Mouse (Mus musculus) spleen, postnatal 10 days (tissue): ENCODE measurements around the gene Tmem126b.
A peak's percentile ranks its signal among the peaks of the same experiment; 100 is the strongest.

Source experiments
- DNase-seq, 2 experiments: peaks; one replicate each; pipeline ENCODE4 v3.0.0; 2021 to 2022; ENCODE audit warnings: low spot score in 2 of 2

Tmem126b gene

DNA sequence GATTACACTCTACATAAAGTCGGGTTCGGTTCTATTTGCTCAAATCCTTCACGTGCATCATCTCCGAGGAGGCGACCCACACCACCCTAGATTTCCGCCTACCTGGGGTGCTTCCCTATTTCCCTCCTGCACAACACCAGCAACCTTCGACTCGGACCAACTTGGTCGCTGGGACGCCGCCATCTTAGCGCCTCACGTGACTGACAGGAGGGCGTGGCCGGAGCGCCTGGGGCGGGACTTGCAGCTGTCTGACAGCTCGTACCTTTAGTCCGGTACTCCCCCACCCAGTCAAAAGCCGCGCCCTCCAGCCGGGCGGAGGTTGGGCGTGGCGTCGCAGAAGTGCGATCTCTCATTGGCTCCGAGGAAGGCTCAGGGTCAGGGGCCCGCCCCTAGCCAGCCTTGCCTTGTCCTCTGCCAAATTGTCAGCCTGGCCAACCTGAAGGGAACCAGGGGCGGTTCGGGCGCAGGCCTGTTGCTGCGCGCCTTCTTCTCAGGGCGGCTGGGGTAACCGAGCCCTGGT, at the start of gene Tmem126b:
Tmem126b (minus strand) TSS at position 209 of the 520 bp plus-strand sequence.
- DNase-seq: peak; percentile 99

DNA sequence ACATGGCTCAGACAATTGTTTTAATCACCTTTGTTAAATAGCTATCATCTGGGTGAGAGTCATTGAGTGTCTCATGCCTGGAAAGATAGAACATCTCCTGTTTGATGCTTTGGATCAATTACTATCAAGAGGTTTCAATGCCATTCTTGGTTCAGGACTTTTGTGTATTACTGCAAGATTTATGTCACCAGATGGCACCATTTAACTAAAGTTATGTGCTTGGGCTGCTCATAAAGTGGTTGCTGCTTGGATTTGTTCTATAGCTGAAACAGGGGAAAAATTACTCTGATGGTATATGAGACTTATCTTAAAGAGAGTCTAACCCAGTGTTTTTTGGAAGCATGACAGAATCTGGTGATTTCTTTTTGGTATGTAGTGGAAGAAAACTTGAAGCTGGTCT, 36.5 kb upstream of the Tmem126b start:
- no peak for DNase-seq

DNA sequence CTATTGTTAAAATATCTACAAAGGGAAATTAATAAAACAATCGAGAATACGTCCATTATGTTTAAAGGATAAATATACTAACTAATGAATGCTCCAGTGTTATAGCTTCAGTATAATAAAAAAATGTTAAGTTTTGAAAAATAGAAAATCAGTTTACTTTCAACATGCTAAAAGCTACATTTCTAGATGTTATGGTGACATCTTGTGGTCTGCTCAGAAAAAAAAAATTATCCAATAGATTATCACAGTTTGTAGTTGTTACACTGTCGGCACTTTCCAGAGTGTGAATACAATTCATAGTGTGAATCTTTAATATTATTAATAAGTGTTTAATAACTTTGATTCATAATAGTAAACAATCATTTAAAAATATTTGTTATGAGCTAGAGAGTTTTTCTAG, 32.3 kb upstream of the Tmem126b start:
- DNase-seq: no peak

DNA sequence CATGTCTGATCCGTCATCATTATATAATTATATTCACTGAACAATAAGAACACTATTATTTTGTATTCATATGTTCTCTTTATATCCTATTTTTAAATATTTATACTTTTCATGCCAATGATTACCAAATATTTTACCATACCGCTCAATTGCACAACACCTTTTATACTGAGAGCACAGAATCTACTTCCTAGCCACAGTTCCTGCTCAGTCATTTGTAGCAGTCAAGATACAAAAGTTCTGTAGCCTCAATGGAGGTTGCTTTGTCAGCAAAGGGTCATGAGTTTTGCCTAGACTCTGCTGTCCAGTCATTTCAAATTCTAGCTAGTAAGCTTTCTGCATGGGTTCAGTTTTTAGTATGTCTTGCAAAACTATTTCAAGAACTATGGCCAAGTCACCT, 6.8 kb upstream of the Tmem126b start:
- no peak for DNase-seq

DNA sequence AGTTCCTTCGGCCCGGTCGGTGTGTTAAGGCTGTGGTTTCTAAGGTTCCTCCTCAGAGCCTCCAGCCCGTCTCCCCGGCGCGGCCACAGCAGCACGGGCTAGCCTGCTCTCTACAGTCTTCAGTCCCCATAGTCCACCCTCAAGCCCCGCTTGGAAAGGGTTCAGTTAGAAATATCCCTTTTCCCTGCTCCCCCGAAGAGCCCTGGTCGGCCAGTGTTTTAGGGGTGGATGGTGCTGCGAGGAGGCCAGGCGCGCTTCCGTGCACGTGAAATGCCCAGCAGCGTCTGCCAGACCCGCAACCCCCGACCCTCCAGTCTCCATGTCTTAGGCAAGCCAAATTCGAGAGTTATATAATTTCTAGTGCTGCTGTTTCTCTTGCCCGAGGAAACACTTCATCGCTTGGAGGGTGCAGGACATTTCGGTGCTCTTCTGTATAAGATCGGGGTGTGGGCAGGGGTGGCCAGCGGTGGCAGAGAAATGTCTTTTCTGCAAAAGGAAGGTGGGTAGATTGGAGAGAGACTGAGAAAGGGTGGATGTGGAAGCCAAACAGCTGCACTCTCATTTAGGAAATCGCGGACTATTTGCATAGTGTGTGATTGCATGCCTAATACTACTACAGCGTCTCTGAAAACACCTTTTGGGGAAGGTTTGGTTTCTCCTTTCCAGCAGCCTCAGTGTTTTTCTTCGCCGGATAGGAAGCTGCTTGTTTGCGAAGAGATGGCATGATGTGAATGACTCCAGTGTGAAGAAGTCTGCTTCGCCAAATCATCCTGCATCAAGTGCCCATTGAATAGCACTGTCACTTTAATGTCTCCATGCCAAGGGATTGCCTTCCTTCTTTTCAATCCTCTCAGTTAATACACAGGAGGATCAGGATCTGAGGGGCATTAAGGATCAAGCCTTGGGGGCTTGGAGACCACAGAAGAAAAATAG, 778 bp upstream of the Tmem126b start, which contains the start of gene Dlg2:
Dlg2 (plus strand) TSS at position 360 of the 933 bp plus-strand sequence.
- no peak for DNase-seq

DNA sequence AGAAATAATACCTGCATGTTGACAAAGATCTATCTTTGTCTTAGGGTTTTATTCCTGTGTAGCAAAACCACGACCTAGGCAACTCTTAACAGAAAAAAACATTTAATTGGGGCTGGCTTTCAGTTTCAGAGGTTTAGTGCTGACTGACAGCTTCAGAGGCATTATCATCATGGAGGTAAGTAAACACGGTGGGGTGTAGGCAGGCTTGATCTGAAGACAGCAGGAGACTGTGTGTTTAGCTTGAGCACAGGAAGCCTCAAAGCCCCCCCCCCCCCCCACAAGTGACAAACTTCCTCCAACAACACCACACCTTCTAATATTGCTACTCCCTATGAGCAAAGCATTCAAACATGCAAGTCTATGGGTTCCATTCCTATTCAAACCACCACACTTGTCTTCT, 2.3 kb downstream of the Tmem126b start:
- no peak for DNase-seq

DNA sequence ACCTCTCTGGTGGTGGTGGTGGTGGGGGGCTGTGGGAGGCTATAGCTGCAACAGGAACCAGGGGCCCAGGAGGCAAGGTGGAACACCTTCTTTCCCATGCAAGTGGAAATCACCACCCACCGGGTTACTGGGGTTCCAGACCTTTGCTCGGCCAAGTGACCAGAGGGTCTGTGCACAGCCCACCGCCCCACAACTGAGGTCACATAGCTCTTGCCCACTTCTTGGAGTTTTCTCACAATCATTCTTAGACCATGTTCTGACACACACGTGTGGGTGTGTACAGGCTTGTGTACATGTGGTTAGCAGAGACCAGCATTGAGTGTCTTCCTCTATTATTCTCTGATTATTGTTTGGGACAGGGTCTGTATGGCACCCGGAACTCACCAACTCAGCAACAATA, 14.4 kb downstream of the Tmem126b start:
- no peak for DNase-seq

DNA sequence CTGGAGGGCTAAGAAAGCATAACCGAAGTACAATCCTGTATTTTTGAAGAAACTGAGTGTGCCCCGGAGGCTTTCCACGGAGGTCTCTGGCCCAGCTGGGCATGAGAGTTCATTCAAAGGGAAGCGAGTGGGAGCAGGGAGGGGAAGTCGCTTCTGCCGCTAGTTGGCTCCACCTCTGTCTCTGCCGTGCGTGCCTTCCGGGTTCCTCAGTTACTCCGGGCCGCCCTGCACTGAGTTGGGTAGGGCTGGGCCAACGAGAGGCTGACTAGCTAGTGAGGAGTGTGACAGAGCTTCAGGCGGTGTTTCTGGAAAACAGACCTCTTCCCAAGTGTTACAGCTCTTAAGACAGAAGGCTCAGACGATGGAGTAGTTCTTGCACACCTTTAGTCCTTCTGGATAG, 14.9 kb downstream of the Tmem126b start:
- DNase-seq: peak; percentile 23 to 67

DNA sequence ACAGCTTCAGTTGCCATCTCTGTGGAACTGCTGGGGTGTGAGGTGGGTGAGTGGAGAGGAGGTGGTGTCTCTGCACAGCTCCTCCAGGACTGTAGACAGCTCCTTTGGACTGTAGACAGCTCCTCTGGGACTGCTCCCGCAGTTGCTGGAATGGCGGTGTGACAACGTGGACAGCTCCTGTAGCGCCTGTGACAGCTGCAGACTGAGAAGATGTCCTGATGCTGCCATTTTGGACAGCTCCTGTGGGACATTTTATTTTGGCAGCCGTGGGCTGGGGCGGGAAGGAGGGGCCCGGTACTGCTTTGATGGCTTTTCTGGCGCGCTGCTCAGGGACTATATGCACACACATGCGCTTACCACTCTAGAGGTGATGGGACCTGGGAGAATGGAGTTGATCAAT, 15.5 kb downstream of the Tmem126b start:
- DNase-seq: no peak

DNA sequence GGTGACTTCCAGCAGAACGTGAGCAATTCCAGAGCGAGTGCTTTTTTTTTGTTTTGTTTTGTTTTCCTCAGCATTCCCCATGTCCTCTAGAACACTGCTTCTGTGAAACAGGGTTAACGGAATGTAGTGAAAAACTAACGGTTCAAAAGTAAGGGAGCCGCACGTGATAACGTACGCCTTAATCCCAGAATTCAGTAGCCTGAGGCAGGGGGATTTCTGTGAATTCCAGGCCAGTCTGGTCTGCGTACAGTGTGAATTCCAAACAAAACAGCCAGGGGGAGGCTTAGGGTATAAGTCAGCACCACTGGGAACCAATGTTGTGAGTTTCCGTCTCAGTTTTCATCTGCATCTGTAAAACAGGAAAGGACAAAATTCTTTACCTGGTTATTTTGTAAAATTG, 18.3 kb downstream of the Tmem126b start:
- no peak for DNase-seq

DNA sequence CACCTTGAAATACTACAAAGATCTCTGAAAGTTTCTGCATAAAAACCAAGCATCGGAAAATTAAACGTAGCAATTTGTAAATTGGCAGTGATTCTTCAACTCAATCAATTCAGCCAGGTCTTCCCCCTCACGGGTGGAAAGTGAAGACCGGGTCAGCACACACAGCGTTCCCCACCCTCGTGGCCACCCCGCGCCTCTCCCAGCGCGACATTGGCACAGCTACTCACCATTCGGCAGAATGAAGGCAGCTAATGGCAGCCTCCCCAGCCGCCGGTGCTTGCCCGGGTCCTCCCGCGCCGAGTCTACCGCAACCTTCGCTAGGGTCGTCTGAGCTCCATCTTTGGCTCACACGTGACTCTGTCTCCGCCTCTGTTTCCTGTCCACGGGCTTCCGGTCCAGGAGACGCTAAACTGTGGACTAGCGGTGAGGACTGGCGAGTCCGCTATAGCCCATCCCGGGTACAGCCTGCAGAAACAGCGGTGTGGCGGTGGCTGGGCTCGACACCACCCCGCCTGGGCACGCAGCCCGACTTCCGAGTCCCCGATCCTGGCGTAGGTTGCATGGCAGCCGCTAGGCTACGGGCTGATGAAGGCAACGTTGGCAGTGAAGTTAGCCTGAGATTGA, 18.8 kb downstream of the Tmem126b start, which contains the start of gene Tmem126a:
Tmem126a (minus strand) TSS at position 385 of the 624 bp plus-strand sequence.
- DNase-seq: peak; percentile 66 to 78

DNA sequence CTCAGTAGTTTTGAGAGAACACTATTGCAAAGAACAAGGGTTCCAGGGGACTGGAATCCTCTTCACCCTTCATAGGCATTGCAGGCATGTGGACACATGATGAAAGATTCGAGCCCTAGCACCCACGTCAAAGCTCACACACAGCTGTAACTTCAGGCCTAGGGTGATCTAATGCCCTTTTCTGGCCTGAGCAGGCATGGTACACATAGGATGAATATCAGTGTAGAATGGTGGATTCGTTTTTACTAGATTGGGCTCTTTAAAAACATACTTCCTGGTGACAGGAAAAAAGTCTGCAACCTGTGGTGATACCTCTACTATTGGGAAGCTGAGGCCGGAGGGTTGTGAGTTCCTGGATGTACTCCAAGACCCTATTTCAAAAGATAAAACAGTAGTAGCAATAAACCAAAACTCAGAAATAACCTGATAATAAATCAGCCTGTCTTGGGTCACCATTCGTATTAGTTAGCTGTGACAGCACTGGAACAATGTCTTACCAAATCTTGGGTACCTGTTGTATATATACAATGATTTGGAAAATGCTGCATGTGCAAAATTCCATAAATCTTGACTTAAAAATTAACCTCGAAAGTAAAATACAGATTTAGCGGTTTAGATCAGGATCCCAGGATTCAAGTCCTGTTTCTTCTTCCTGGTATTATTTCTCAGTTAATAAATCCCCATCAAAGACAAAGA, 19.5 kb downstream of the Tmem126b start:
- no peak for DNase-seq

DNA sequence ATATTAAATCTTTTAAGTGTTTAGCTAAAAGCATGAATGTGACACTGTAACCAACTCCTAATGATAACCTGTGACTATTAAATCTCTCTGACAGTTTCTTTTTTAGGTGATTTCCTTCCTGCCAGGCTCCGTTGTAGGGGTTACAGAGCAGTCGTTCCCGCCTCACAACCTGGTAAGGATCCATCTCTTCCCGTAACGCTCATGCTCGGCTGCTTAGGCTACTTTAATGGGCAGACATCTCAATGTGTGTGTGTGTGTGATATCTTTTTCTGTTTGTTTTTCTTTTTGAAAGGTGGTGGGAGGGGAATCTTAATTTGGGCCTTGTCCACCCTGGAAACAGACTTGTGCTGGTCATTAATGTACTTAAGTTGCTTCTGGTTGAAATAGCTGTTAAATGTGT, 31.6 kb downstream of the Tmem126b start:
- peak; percentile 22 to 25 for DNase-seq

DNA sequence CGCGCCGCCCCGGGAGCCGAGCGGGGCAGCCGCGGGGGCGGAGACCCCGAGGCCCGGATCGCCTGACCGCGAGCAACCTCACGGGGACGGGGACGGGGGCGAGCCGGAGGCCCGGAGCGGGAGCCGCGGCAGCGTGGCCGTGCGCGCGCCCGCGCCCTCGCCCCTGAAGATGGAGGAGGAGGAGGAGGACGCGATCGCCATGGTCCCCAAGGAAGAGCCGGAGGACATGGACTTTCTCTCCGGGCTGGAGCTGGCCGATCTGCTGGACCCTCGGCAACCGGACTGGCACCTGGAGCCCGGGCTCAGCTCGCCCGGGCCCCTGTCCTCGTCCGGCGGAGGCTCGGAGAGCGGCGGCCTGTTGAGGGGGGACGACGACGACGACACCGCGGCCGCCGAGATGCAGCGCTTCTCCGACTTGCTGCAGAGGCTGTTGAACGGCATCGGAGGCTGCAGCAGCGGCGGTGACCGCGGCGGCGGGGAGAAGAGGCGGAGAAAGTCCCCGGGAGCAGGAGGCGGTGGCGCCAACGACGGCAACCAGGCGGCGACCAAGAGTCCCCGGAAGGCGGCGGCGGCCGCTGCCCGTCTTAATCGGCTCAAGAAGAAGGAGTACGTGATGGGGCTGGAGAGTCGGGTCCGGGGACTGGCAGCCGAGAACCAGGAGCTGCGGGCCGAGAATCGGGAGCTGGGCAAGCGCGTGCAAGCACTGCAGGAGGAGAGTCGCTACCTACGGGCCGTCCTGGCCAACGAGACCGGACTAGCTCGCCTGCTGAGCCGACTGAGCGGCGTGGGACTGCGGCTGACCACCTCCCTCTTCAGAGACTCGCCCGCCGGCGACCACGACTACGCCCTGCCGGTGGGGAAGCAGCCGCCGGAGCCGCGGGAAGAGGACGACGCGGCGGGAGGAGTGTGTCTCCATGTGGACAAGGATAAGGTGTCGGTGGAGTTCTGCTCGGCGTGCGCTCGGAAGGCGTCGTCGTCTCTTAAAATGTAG, 32.4 kb downstream of the Tmem126b start:
- DNase-seq: peak; percentile 78 to 83

DNA sequence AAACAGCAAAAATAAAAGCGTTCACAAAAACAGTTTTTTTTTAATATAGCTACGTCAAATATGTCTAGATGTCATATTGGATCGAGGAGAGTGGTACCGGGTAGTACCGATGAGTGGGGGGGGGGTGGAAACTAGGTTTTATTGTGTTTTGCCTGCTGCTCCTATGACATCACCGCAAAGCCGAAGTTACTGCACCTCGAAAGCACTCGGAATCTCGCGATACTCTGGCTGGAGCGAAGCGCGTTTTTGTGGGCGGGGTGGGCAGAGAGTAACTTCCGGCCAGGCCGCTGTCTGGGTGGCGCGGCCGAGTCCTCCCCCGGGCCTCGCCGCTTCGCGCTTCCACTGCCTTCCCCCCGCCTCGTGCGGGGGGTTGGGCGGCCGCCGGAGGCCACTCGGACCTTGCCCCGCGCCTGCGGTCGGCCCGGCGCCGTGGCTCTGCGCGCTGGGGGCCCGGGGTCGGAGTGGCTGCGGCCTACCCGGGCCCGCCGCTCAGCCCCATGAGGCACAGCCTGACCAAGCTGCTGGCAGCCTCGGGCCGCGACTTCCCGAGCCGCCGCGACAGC, 33.2 kb downstream of the Tmem126b start, which contains the start of gene Crebzf:
Crebzf (plus strand) TSS at position 212 of the 563 bp plus-strand sequence.
- peak; percentile 92 to 97 for DNase-seq

DNA sequence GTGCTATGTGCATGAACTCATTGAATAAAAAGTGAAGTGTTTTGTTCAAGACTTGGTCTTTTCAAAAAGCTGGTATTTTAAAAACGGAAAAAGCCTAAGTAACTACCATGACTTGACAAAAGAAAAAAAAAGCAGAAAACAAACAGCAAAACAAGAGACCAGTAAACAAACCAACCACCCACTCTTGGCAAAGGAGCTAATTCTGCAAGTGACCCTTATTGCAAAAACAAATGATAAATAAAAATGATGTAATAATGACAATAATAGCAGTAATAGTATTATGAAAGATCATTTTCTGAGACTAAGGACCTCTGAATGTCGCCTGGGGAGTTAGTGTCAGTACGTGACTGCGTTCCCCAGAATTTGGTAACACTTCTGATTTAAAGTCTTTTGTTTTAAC, 33.7 kb downstream of the Tmem126b start:
- DNase-seq: no peak

DNA sequence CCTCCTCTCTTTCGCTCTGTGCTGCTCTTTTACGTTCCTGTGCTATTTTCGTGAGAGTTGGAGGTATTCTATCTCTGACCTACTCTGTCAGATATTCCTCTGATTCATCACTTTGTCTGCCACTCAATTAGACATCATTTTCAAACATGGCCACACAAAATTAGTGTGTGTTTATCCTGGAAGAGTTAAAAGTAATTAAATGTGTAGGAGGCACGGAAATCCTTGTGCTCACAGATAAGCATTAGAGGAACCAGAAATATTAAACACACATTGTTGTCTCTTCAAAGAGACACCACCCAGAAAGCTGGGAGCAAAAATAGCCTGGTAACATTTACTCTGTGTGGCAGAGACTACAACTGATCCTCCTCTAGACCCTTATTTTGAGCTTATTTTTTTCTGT, 35.8 kb downstream of the Tmem126b start:
- DNase-seq: no peak

DNA sequence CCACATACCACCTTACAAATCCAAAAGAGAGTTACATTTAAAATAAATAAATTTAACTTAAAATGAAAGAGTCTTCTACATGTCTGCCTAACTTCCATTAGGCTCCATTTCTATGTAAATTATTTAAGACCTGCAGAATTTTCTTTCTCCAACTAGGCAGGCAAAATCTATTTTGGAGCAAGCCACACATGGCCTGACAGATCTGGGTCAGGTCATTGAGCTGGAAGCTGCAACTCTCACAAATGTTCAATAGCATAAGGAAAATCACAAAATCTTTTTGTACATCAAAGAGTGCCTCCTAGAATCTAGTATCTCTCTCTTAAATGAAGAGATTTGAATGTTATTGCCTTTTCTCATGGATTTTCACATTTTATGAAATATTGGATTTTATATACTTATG, 43.6 kb downstream of the Tmem126b start:
- DNase-seq: no peak

DNA sequence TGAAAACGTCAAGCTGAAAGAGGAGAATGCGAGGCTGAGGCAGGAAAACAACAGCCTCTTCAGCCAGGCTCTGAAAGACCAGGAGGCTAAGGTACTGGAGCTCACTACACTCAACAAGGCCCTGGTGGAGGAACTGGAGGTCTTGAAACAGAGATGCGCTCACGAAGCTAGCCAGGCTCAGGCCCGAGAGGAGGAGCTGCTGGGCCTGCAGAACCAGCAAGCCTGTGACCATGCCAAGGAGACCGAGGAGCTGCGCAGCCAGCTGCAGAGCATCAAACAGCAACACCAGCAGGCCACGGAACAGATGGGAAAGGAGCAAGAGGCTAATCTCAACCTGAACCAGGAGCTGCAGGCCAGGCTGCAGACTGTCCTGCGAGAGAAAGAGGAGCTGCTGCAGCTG, 48.8 kb downstream of the Tmem126b start:
- no peak for DNase-seq
